Mouse (Mus musculus): ENCODE data around the gene Kcnk3.

DNA sequence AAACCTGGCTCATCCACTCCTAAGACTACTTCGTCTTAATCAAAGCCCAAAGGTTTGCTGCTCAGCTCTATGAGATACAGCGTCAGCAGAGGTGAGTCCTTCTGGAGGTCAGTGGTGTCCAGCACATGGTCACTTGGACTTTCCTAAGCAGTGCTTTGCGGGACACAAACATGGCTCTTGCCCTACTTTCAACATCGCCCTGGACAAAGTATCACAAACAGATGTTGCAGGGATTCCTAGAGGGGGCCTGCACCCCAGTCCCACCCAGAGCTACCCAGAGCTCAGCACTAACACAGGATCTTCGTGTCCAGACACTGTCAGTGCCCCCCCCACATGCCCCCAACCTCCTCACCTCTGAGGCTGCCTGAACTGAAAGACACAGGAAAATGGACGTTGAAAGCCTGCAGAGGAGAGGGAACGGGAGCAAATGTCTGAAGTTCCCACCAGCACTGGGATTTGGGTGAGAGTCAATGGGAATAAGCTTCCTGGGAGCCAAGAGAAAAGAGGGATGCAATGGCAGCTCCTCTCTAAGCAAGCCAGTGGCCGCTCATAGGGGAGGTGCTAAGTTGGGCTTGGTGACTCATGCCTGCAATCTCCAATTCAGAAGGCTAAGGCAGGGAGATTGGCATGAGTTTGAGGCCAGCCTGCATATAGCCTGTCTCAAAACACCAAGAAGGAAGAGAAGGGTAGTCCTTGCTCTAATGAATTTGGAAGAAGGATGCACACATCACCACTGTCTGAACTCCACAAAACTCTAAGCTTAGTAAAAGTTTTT is 38.5 kb downstream of the Kcnk3 start:
- no peak for TF ChIP-seq MYOG (IDR thresholded peaks at IDR 0.05; ENCODE audit: control insufficient read depth in 1 of 3, insufficient read depth in 1 of 3, insufficient read length in 2 of 3, low read depth in 2 of 3)
- no peak for TF ChIP-seq POLR2A (IDR thresholded peaks at IDR 0.05; ENCODE audit: insufficient read length, low read depth)
- no peak for TF ChIP-seq TCF3 (IDR thresholded peaks at IDR 0.05; ENCODE audit: insufficient read length, low read depth)
- no peak for TF ChIP-seq TCF12 (IDR thresholded peaks at IDR 0.05; ENCODE audit: insufficient read depth, poor library complexity, severe bottlenecking)
- no peak for TF ChIP-seq MYOD1 (IDR thresholded peaks at IDR 0.05; ENCODE audit: control insufficient read depth in 1 of 3, insufficient read length in 2 of 3, low read depth in 2 of 3)
- TF ChIP-seq CEBPB (IDR thresholded peaks at IDR 0.05; ENCODE audit: insufficient read depth, poor library complexity, severe bottlenecking): no peak
- TF ChIP-seq MAX (IDR thresholded peaks at IDR 0.05; ENCODE audit: low read depth): no peak
